Mouse (Mus musculus) forebrain, embryonic 14.5 days (tissue): ENCODE results near the gene Cnpy3. TPM values are rescaled to one million over a fixed set of nuclear protein-coding genes. Genes with fewer than 3 reads are reported as not detected.
A peak's percentile ranks its signal among the peaks of the same experiment; 100 is the strongest.

Experiments
- ATAC-seq: fragments of 200-750 bp; cut with Nextera tagmentation; 2 replicates; pipeline ENCODE4 v1.8.0; 2017; ENCODE audit warnings: mild to moderate bottlenecking, moderate library complexity
- DNase-seq: peaks from one replicate; pipeline ENCODE4 v3.0.0-alpha.2; 2015; ENCODE audit warnings: low spot score
- H3K27ac ChIP-seq: fragments of 300-500 bp; sonication (generic); 2 replicates; pipeline ENCODE4 v1.5.1; 2014; ENCODE audit warnings: low read depth, mild to moderate bottlenecking, control low read depth, low read length, moderate library complexity
- H3K27me3 ChIP-seq: fragments of 300-500 bp; sonication (generic); replicated peaks from 2 replicates; pipeline ENCODE4 v1.6.1; 2014; ENCODE audit warnings: low read length, control low read depth, mixed read lengths; ENCODE audit not compliant: control insufficient read depth, insufficient read depth
- H3K36me3 ChIP-seq: fragments of 300-500 bp; sonication (generic); 2 replicates; pipeline ENCODE4 v1.6.1; 2014; ENCODE audit warnings: low read length, control low read depth; ENCODE audit not compliant: control insufficient read depth, insufficient read depth
- H3K4me1 ChIP-seq: fragments of 300-500 bp; sonication (generic); 2 replicates; pipeline ENCODE4 v1.6.1; 2014; ENCODE audit warnings: antibody characterized with exemption, low read length, control low read depth; ENCODE audit not compliant: control insufficient read depth, insufficient read depth
- H3K4me2 ChIP-seq: fragments of 300-500 bp; sonication (generic); 2 replicates; pipeline ENCODE4 v1.6.1; 2014; ENCODE audit warnings: mild to moderate bottlenecking, control low read depth, low read length
- H3K4me3 ChIP-seq: fragments of 300-500 bp; sonication (generic); 2 replicates; pipeline ENCODE4 v1.5.1; 2014; ENCODE audit warnings: low read depth, low read length, control low read depth
- H3K9ac ChIP-seq: fragments of 300-500 bp; sonication (generic); 2 replicates; pipeline ENCODE4 v1.6.1; 2014; ENCODE audit warnings: mild to moderate bottlenecking, low read length, control low read depth, moderate library complexity
- H3K9me3 ChIP-seq: fragments of 300-500 bp; sonication (generic); replicated peaks from 2 replicates; pipeline ENCODE4 v1.6.1; 2016; ENCODE audit warnings: low read length, control low read depth, mixed read lengths; ENCODE audit not compliant: control insufficient read depth
- WGBS: fragments of 180-500 bp; shearing (Covaris S2); extraction: QIAGEN DNeasy Blood & Tissue Kit; methylation state at CpG from one replicate; pipeline ENCODE4 v1.1.7; 2014; 5-methylcytosine and 5-hydroxymethylcytosine counted together
- polyA plus RNA-seq: library from polyadenylated mRNA; unstranded; fragments of >200 nt; fragmentation: Nextera tagmentation; extraction: Ambion mirVana; gene quantifications from 2 replicates; pipeline ENCODE4 v1.2.1, GENCODE M21; 2014

Cnpy3 gene
- polyA plus RNA-seq, 1 experiment from 2014 or later = 54.1 TPM

- H3K9ac ChIP-seq = peak overlapping the region; percentile 95
- peak overlapping the region; percentile 56 for H3K4me2 ChIP-seq
- DNase-seq (no peak), ATAC-seq (peak; percentile 70)
- H3K27me3 ChIP-seq = no peaks in the 10 kb centered on the region
- WGBS = 4% methylated on average over 40 of the region's 41 CpGs
- H3K9me3 ChIP-seq = no peaks in the 10 kb centered on the region
- peak overlapping the region; percentile 90 for H3K27ac ChIP-seq
- peaks cover 8% of the 10 kb centered on the region for H3K36me3 ChIP-seq
- H3K4me3 ChIP-seq = peak overlapping the region; percentile 95
- H3K4me1 ChIP-seq = peaks cover 19% of the 10 kb centered on the region
Observed at GRCm38 (mm10) chr17:46703971-46704886, 47.8 kb downstream of the Cnpy3 start.

GRCm38 (mm10) chr17:46702506-46702905 is 49.5 kb downstream of the Cnpy3 start:
- H3K27me3 ChIP-seq = no peaks in the 10 kb centered on the region
- H3K9me3 ChIP-seq = no peaks in the 10 kb centered on the region
- H3K27ac ChIP-seq = no peak overlapping the region
- H3K4me2 ChIP-seq = peak overlapping the region; percentile 56; the same call in 1 of the 2 replicates
- peaks cover 19% of the 10 kb centered on the region for H3K4me1 ChIP-seq
- WGBS = 90% methylated on average over 5 of the region's 5 CpGs
- DNase-seq (no peak), ATAC-seq (no peak)
- H3K9ac ChIP-seq = peak overlapping the region; percentile 95
- H3K4me3 ChIP-seq = 0 out of 2 replicates have a peak overlapping the region, but pooled peaks have one; percentile 95
- peaks cover 19% of the 10 kb centered on the region for H3K36me3 ChIP-seq

- H3K4me1 ChIP-seq = peaks cover 19% of the 10 kb centered on the region
- ATAC-seq = no peak
- 88% methylated on average over 12 of the region's 12 CpGs for WGBS
- no peak overlapping the region for H3K27ac ChIP-seq
- H3K9ac ChIP-seq = peak overlapping the region; percentile 95; the same call in 1 of the 2 replicates
- DNase-seq = no peak
- no peak overlapping the region for H3K4me2 ChIP-seq
- no peaks in the 10 kb centered on the region for H3K27me3 ChIP-seq
- H3K36me3 ChIP-seq = peaks cover 19% of the 10 kb centered on the region
- H3K9me3 ChIP-seq = no peaks in the 10 kb centered on the region
- no peak overlapping the region for H3K4me3 ChIP-seq
Observed at GRCm38 (mm10) chr17:46702100-46702499, 49.9 kb downstream of the Cnpy3 start.

GRCm38 (mm10) chr17:46701489-46701888 is 50.5 kb downstream of the Cnpy3 start:
- peaks cover 19% of the 10 kb centered on the region for H3K4me1 ChIP-seq
- no peak for DNase-seq
- ATAC-seq = no peak
- H3K9me3 ChIP-seq = no peaks in the 10 kb centered on the region
- H3K4me2 ChIP-seq = no peak overlapping the region
- no peak overlapping the region for H3K27ac ChIP-seq
- H3K9ac ChIP-seq = peak overlapping the region; percentile 13; the same call in 1 of the 2 replicates
- WGBS = 83% methylated on average over 12 of the region's 12 CpGs
- H3K4me3 ChIP-seq = no peak overlapping the region
- no peaks in the 10 kb centered on the region for H3K27me3 ChIP-seq
- peaks cover 19% of the 10 kb centered on the region for H3K36me3 ChIP-seq

GRCm38 (mm10) chr17:46699912-46700311 is 52.1 kb downstream of the Cnpy3 start:
- H3K4me2 ChIP-seq = no peak overlapping the region
- no peaks in the 10 kb centered on the region for H3K27me3 ChIP-seq
- peaks cover 23% of the 10 kb centered on the region for H3K36me3 ChIP-seq
- H3K4me3 ChIP-seq = no peak overlapping the region
- H3K4me1 ChIP-seq = peaks cover 15% of the 10 kb centered on the region
- H3K9ac ChIP-seq = no peak overlapping the region
- 95% methylated on average over 3 of the region's 3 CpGs for WGBS
- DNase-seq (no peak), ATAC-seq (no peak)
- H3K27ac ChIP-seq = no peak overlapping the region
- H3K9me3 ChIP-seq = no peaks in the 10 kb centered on the region

GRCm38 (mm10) chr17:46699245-46699644 is 52.8 kb downstream of the Cnpy3 start:
- DNase-seq (no peak), ATAC-seq (no peak)
- H3K27me3 ChIP-seq = no peaks in the 10 kb centered on the region
- 92% methylated on average over 5 of the region's 5 CpGs for WGBS
- H3K27ac ChIP-seq = no peak overlapping the region
- peaks cover 24% of the 10 kb centered on the region for H3K36me3 ChIP-seq
- no peak overlapping the region for H3K4me2 ChIP-seq
- H3K9ac ChIP-seq = no peak overlapping the region
- H3K9me3 ChIP-seq = no peaks in the 10 kb centered on the region
- H3K4me3 ChIP-seq = no peak overlapping the region
- peaks cover 15% of the 10 kb centered on the region for H3K4me1 ChIP-seq

- Histone ChIP-seq H3K9me3 (no peaks in the 10 kb centered on the region), H3K4me1 (peaks cover 10% of the 10 kb centered on the region), H3K4me2 (no peak overlapping the region), H3K4me3 (no peak overlapping the region), H3K36me3 (peaks cover 24% of the 10 kb centered on the region), H3K27me3 (no peaks in the 10 kb centered on the region), H3K27ac (no peak overlapping the region), H3K9ac (no peak overlapping the region)
- DNase-seq = no peak
- ATAC-seq = no peak
- 92% methylated on average over 6 of the region's 6 CpGs for WGBS
Observed at GRCm38 (mm10) chr17:46698515-46698914, 53.5 kb downstream of the Cnpy3 start.

- Histone ChIP-seq H3K9ac (no peak overlapping the region), H3K4me2 (no peak overlapping the region), H3K4me1 (no peaks in the 10 kb centered on the region), H3K27ac (no peak overlapping the region), H3K36me3 (peaks cover 20% of the 10 kb centered on the region), H3K27me3 (no peaks in the 10 kb centered on the region), H3K4me3 (no peak overlapping the region), H3K9me3 (no peaks in the 10 kb centered on the region)
- 0 out of 2 replicates have a peak, but pooled peaks have one; percentile 26 for ATAC-seq
- 86% methylated on average over 1 of the region's 1 CpGs for WGBS
- no peak for DNase-seq
Observed at GRCm38 (mm10) chr17:46694517-46695063, 57.4 kb downstream of the Cnpy3 start.

- no peak for ATAC-seq
- Histone ChIP-seq H3K9me3 (no peaks in the 10 kb centered on the region), H3K36me3 (peaks cover 16% of the 10 kb centered on the region), H3K4me1 (no peaks in the 10 kb centered on the region), H3K4me3 (no peak overlapping the region), H3K27me3 (no peaks in the 10 kb centered on the region), H3K4me2 (no peak overlapping the region), H3K9ac (no peak overlapping the region), H3K27ac (no peak overlapping the region)
- 88% methylated on average over 2 of the region's 2 CpGs for WGBS
- DNase-seq = no peak
Observed at GRCm38 (mm10) chr17:46691390-46691789, 60.6 kb downstream of the Cnpy3 start.
